Mouse (Mus musculus) liver, adult 2 months (tissue): ENCODE data around the gene Cryzl1. TPM values are rescaled to one million over a fixed set of nuclear protein-coding genes. Genes with fewer than 3 reads are reported as not detected.
A peak's percentile ranks its signal among the peaks of the same experiment; 100 is the strongest.

Experiments used
- DNase-seq: peaks from one replicate; pipeline ENCODE4 v3.0.0-alpha.2; 2011; ENCODE audit warnings: low read depth, low spot score; ENCODE audit errors: extremely low read depth
- H3K27ac ChIP-seq: fragments of 200-500 bp; replicated peaks from 2 replicates; pipeline ENCODE4 v1.5.1; 2012; ENCODE audit warnings: low read depth, mild to moderate bottlenecking, control low read depth, inconsistent platforms, low read length; ENCODE audit not compliant: insufficient read depth
- H3K27me3 ChIP-seq: fragments of 200-500 bp; 2 replicates; pipeline ENCODE4 v1.6.1; 2012; ENCODE audit warnings: mild to moderate bottlenecking, moderate library complexity, low read length, inconsistent platforms; ENCODE audit not compliant: control insufficient read depth, insufficient read depth
- H3K36me3 ChIP-seq: fragments of 200-500 bp; 2 replicates; pipeline ENCODE4 v1.6.1; 2012; ENCODE audit warnings: low read length, inconsistent platforms; ENCODE audit not compliant: control insufficient read depth, insufficient read depth
- H3K4me1 ChIP-seq: fragments of 200-500 bp; 2 replicates; pipeline ENCODE4 v1.6.1; 2011; ENCODE audit warnings: low read length; ENCODE audit not compliant: control insufficient read depth, insufficient read depth
- H3K4me3 ChIP-seq: fragments of 200-500 bp; 2 replicates; pipeline ENCODE4 v1.5.1; 2011; ENCODE audit warnings: low read depth, mild to moderate bottlenecking, control low read depth, low read length, moderate library complexity; ENCODE audit not compliant: insufficient read depth
- H3K79me2 ChIP-seq: fragments of 200-500 bp; 2 replicates; pipeline ENCODE4 v1.6.1; 2012; ENCODE audit warnings: inconsistent platforms, mild to moderate bottlenecking, low read length, moderate library complexity; ENCODE audit not compliant: control insufficient read depth, insufficient read depth
- H3K9ac ChIP-seq: fragments of 200-500 bp; 2 replicates; pipeline ENCODE4 v1.6.1; 2012; ENCODE audit warnings: low read depth, mild to moderate bottlenecking, control low read depth, inconsistent platforms, low read length
- CTCF ChIP-seq: fragments of 200-500 bp; IDR thresholded peaks from 2 replicates; pipeline ENCODE4 v1.5.1; 2011; ENCODE audit warnings: low read depth, low read length, control low read depth
- POLR2A ChIP-seq: fragments of 200-500 bp; IDR thresholded peaks from 2 replicates; pipeline ENCODE4 v1.6.1; 2011; ENCODE audit warnings: low read length, control low read depth; ENCODE audit not compliant: insufficient read depth; ENCODE audit errors: extremely low read depth
- WGBS: fragments of 180-500 bp; shearing (Covaris S2); methylation state at CpG from one replicate; pipeline ENCODE4 v1.1.7; 2018; 5-methylcytosine and 5-hydroxymethylcytosine counted together
- polyA plus RNA-seq: library from polyadenylated mRNA; depleted of rRNA; stranded (reverse); fragments of >200 nt; gene quantifications from 2 replicates; pipeline ENCODE4 v1.2.3, GENCODE M21; 2012
- total RNA-seq: library from RNA; depleted of rRNA; stranded (reverse); fragments of >200 nt; gene quantifications from 2 replicates; pipeline ENCODE4 v1.2.3, GENCODE M21; 2014

Gene Cryzl1
- total and polyA plus RNA-seq, 2 experiments: 9.6 to 23.1 TPM

DNA sequence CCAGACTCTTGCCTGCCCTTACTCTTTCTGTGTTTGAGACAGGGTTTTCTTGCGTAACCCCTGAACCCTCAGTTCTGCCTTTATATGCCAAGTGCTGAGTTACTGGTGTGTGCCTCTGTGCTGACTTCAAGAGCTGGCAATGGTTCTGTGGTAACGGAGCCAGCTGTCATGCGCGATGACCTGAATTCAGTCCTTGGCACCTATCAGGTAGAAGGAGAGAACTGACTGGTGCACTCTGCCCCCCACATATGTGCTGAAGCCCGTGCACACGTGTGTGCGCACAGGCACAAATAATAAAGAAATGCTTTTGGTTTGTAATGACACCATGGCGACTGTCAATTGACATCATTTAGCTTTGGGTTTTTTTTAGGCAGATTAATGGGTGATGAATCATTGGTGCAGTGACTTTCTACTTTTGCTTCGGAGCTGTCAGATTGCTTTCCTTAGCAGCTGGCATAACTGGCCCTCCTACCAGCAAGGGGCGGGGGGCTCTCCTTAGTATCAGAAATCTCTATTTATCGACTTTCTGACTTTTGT lies 38.5 kb upstream of the Cryzl1 start:
- Histone ChIP-seq H3K36me3 (no peaks in the 10 kb centered on the region), H3K27ac (no peak overlapping the region), H3K79me2 (peaks cover 25% of the 10 kb centered on the region), H3K4me3 (no peak overlapping the region), H3K4me1 (peaks cover 13% of the 10 kb centered on the region), H3K27me3 (no peaks in the 10 kb centered on the region), H3K9ac (no peak overlapping the region)
- TF ChIP-seq POLR2A: no peak
- no peak for TF ChIP-seq CTCF
- 28% methylated on average over 11 of the region's 11 CpGs for WGBS
- DNase-seq: peak; percentile 98

DNA sequence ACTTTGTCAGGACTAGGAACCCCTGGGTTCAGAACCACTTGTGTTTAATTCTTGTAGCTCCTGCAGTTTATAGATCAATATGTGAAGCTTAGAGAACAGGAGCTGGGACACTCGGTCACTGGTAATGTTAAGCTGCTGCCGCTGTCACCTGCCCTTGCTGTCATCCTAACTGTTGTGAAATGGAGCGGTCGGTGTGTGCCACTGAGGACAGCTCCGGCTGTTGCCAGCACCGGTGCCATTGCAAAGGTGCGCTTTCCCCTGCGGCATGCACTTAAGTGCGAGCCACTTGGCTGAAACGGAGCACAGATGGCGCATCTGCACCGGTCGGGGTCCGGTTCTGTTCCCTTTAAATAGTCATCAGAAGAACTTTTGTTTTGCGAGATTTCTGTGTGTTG lies 37.0 kb upstream of the Cryzl1 start:
- WGBS: 42% methylated on average over 15 of the region's 15 CpGs
- no peak overlapping the region for H3K4me3 ChIP-seq
- no peak for TF ChIP-seq CTCF
- TF ChIP-seq POLR2A: no peak
- H3K79me2 ChIP-seq: peaks cover 18% of the 10 kb centered on the region
- H3K27ac ChIP-seq: no peak overlapping the region
- H3K4me1 ChIP-seq: peaks cover 19% of the 10 kb centered on the region
- H3K36me3 ChIP-seq: no peaks in the 10 kb centered on the region
- DNase-seq: peak; percentile 91
- no peak overlapping the region for H3K9ac ChIP-seq
- H3K27me3 ChIP-seq: no peaks in the 10 kb centered on the region

DNA sequence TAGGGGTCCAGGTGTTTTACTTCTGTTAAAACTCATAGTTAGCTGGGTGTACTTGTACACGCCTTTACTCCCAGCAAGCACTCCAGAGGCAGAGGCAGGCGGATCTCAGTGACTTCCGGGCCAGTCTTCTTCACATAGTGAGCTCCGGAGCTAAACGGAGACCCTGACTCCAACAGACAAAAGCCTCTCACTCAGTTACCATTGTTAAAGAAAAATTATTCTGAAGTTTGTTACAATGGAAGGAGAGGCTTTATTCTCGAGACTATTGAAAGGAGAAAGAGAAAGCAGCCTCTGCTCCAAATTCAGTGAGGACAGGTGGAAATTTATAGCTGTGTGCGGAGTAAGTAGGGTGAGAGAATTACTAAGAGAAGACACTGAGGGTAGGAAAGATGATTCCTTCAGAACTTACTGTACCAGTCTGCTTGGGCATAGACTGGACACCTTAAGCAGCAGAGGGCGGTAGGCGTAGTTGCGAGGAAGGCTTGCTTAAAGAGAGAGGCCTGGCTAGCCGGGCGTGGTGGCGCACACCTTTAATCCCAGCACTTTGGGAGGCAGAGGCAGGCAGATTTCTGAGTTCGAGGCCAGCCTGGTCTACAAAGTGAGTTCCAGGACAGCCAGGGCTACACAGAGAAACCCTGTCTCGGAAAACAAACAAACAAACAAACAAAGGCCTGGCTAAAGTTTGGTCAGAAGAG lies 36.5 kb upstream of the Cryzl1 start:
- no peak overlapping the region for H3K27ac ChIP-seq
- DNase-seq: no peak
- H3K79me2 ChIP-seq: peaks cover 16% of the 10 kb centered on the region
- H3K36me3 ChIP-seq: no peaks in the 10 kb centered on the region
- no peak overlapping the region for H3K9ac ChIP-seq
- peaks cover 19% of the 10 kb centered on the region for H3K4me1 ChIP-seq
- no peak overlapping the region for H3K4me3 ChIP-seq
- no peaks in the 10 kb centered on the region for H3K27me3 ChIP-seq
- TF ChIP-seq CTCF: no peak
- TF ChIP-seq POLR2A: no peak
- 90% methylated on average over 15 of the region's 15 CpGs for WGBS

DNA sequence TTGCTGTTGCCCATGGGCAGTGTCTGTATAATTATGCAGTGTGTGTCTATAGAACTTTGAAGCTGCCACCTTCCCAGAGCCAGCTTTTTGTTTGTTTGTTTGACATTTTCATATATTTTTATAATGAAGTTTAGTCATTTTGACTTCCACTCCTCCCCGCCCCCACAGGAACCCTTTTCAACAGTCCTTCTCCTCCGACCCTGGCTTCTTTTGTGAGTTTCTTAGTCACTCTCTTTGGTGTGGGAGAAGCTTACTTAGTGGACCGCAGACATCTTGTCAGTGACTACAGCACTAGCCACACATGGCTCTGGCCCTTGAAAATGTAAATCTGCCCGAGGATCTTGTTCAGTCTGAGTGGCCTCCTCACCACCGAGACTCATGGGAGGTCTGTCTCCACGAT lies 35.6 kb upstream of the Cryzl1 start:
- 82% methylated on average over 6 of the region's 6 CpGs for WGBS
- no peak for DNase-seq

DNA sequence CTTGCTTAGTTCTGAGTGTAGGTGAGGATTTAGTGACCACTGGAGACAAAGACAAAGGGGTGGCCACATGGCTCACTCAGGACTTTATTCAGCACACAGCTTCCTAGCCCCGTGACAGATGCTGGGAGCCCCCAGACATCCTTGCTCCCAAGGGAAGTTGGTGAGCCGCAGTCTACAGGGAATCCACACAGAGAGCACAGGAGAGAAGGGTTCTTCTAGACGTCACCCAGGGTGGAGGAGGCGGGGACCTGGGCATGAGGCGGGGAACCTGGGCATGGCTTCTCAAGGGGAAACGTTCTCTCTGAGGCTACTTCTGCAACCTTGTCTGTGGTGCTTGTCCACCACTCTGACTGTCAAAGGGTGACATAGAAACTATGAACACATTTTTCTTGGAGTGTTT lies 35.2 kb upstream of the Cryzl1 start:
- peaks cover 17% of the 10 kb centered on the region for H3K4me1 ChIP-seq
- peaks cover 18% of the 10 kb centered on the region for H3K79me2 ChIP-seq
- TF ChIP-seq CTCF (no peak), POLR2A (no peak)
- WGBS: 73% methylated on average over 6 of the region's 6 CpGs
- no peak overlapping the region for H3K9ac ChIP-seq
- H3K36me3 ChIP-seq: no peaks in the 10 kb centered on the region
- no peak overlapping the region for H3K4me3 ChIP-seq
- H3K27me3 ChIP-seq: no peaks in the 10 kb centered on the region
- DNase-seq: no peak
- no peak overlapping the region for H3K27ac ChIP-seq

More for the DNA sequence above, 35.6 kb upstream of the Cryzl1 start:
- Histone ChIP-seq H3K9ac (no peak overlapping the region), H3K27ac (no peak overlapping the region), H3K4me3 (no peak overlapping the region), H3K36me3 (no peaks in the 10 kb centered on the region), H3K27me3 (no peaks in the 10 kb centered on the region), H3K79me2 (peaks cover 16% of the 10 kb centered on the region), H3K4me1 (peaks cover 17% of the 10 kb centered on the region)
- TF ChIP-seq POLR2A: no peak
- no peak for TF ChIP-seq CTCF

GRCm38 (mm10) chr16:91762476-91762875 lies 33.7 kb upstream of the Cryzl1 start:
- Histone ChIP-seq H3K4me3 (no peak overlapping the region), H3K4me1 (peaks cover 17% of the 10 kb centered on the region), H3K27ac (0 out of 2 replicates have a peak overlapping the region, but pooled peaks have one; percentile 10), H3K79me2 (peaks cover 13% of the 10 kb centered on the region; the same call in 1 of the 2 replicates), H3K36me3 (no peaks in the 10 kb centered on the region), H3K9ac (no peak overlapping the region), H3K27me3 (no peaks in the 10 kb centered on the region)
- TF ChIP-seq CTCF (no peak), POLR2A (no peak)
- peak; percentile 86 for DNase-seq
- WGBS: 45% methylated on average over 7 of the region's 7 CpGs
